Mouse (Mus musculus) CH12F3 (cell line): ENCODE data around the gene Luzp4.
"Not testable (repeated sequence)": the region's sequence is repeated elsewhere in the genome, so short reads cannot be mapped to it uniquely, and the experiment has no call there.

Experiments used
- in situ Hi-C: fragments of 300-500 bp; cut with MboI; formaldehyde crosslinking; loops from 2 replicates; pipeline ENCODE4 v1.14.3; 2020; ENCODE audit warnings: low sequenced_read_pairs

The Luzp4 gene

DNA sequence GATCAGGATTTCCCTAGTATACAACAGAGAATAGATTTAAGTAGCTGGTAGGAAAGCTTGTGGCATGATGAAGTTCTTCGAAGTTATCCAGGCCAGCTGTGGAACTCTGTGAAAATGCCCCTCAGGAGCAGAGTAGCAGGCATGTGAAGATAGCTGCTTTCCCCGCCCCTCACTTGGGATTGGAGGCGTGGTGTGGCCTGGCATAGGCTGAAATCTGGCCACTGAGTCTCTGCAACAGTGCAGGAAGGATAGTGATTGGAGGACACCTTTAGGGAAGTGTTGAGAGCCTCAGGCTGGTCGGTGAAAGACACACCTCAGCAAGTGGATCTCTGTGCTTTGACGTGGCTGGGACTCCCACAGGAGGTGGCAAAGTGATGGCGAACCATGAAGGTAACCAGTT is at the start of gene Luzp4:
TSS of gene Luzp4 (plus strand) at position 301 of the 400 bp plus-strand sequence.
- in situ Hi-C loops, result not testable (repeated sequence)

GRCm38 (mm10) chrX:148841801-148842200 is 15.6 kb upstream of the Luzp4 start:
- in situ Hi-C loops, result not testable (repeated sequence)
